Mouse (Mus musculus) G1E-ER4 (cell line): Measurements from ENCODE around the gene Atp9a. TPM values are rescaled to one million over a fixed set of nuclear protein-coding genes. Genes with fewer than 3 reads are reported as not detected.

Experiments used
- GATA1 ChIP-seq: IDR thresholded peaks from one replicate; pipeline ENCODE4 v1.8.0; 2012; ENCODE audit warnings: low read length, inconsistent platforms
- polyA plus RNA-seq: library from polyadenylated mRNA; stranded (reverse); fragments of >175 nt; gene quantifications from 2 replicates; pipeline ENCODE4 v1.2.3, GENCODE M21; 2012

Gene Atp9a
- polyA plus RNA-seq, 1 experiment, result not detected

DNA sequence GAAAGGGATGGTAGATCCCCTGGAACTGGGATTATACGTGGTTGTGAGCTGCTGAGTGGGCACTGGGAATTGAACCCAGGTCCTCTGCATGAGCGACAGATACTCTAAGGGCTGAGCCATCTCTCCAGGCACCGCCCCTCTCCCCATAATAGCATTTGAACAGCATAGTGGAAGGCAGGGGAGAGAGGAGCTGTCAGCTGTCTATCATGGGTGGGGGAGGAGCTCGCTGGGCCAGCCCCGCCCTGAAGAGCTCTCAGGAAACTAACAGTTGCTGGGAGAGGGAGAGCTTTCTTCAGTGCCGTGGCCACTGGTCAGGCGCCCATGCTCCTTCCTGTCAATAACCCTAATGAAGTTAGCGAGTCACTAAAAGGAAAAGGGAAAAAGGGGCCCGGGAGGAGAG is 34.4 kb downstream of the Atp9a start:
- no peak for TF ChIP-seq GATA1

DNA sequence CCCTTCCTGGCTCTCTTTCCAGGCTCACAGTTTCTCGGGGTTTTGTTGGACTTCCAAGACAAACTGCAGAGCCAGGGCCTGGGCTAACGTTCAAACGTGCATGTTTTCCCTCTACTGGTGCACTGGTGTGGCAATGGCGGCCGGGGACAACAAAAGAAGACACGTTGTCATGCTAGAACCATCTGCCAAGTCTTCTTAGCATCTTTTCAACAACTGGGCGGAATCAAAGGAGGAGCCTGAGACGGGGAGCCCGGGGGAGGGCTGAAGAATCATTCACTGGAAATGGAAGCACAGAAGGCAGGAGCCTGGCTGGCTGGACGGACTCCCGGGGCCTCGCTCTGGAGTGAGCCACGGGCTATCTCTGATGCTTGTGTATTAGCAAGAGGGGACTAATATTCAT is 39.9 kb downstream of the Atp9a start:
- no peak for TF ChIP-seq GATA1

DNA sequence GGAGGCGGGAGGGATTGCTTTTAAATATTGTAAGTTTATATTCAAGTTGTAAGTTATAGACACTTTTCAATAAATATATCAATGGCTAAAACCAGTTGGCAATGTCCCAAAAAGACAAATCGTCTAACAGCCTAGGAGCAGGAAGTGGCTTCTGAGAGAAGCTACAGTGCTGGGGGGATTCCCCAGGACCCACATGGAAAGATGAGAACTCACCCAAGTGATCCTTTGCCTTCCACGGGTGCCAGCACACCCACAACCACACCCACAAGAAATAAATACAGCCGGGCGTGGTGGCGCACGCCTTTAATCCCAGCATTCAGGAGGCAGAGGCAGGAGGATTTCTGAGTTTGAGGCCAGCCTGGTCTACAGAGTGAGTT is 47.2 kb downstream of the Atp9a start:
- TF ChIP-seq GATA1, result no peak

DNA sequence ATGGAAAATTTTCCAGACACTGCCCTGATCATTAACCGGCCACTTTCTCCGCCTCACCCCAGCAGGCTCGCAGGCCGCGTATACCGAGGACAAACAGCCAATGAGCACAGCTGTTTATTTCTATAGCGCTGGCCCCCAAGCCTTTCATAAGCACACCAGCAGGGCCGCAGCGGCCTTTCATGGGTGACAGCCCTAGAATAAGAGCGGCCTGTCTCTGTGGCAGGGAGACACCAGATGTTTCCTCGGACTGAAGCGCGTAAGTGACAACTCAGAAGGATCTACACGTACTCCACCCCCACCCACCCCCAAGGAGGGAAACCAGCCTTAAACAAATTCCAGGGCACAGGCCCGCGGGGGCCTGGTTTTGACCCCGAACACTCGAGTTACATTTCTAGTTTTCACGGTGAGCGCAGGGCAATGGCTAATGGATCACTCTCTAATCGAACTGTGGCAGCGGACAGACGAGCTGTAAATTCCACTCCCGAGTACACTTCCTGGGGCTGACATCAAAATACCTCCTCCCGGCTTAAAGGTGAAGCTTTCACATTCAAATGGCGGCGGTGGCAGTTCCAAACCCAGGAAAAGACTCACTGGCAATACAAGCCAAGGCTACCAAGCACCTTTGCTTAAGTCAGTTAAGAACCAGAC is 47.7 kb downstream of the Atp9a start:
- no peak for TF ChIP-seq GATA1

DNA sequence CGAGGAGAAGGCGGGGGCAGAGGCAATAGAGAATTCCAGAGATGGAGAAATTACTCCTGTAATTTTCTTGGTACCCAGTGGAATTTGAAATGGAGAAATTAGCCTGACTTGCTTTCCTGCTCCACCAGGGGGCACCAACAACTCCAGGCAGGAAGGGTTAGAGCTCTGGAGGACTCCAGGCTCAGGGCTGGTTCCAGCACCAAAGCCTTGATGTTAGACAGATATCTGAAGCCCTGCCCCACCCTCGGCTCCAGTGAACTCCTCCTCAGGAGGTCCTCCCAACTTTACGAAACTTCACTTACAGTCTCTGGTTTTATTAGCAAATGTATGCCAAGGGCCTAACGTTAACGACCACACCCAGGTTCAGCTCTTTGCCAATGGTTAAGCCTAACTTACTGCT is 50.4 kb downstream of the Atp9a start:
- no peak for TF ChIP-seq GATA1

DNA sequence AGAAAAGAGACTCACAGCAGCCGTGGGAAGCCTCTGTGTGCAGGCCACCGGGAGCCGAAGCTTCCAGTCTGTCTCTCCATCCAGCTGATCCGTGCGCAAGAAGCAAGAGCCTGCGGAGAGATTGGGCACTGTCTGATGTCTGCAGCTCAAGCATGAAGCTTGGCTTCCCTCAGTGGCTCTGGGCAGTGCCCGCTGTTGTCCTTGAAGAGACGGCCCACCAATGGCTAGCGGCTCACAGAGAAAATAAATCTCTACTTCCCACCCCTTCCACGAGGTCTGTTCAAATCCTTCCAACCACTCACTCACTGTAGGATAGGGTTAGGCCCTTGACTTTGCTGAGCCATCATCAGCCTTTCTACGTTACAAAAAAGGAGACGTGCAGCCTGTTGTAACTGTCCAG is 54.9 kb downstream of the Atp9a start:
- TF ChIP-seq GATA1, result no peak

DNA sequence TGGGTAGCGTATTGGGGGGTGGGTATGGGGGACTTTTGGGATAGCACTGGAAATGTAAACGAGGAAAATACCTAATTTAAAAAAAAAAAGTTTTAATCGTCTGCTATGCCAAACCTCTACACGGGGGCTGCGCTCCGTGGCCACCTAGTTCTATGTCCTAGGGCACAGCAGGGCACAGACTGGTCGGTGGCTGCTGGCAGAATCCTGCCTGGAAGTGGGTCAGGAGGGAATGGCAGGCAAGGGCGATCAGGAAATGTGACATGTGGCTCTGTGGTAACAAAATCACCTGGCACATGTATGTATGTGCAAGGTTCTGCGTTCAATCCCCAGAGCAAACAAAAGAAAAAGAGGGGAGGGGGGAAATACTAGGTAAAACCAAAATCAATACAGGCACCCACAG is 56.3 kb downstream of the Atp9a start:
- no peak for TF ChIP-seq GATA1

DNA sequence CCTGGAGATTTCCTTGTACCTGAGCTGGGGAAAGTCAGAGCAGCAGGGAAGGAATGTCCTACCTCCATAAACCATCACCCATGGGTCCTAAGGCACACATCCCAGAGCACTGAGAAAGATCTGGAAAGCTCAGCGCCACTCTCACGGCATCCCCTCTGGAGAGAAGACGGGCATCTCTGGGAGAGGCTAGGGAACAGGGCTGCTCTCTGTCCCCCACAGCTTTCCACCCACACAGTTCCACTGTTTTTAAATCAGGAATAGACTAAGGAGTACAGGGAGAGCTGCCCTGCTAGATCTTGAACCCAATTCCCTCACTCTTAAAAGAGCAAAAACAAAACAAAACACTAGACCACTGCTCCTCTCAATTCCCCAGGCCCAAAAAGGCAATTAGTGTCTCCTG is 57.5 kb downstream of the Atp9a start:
- no peak for TF ChIP-seq GATA1

DNA sequence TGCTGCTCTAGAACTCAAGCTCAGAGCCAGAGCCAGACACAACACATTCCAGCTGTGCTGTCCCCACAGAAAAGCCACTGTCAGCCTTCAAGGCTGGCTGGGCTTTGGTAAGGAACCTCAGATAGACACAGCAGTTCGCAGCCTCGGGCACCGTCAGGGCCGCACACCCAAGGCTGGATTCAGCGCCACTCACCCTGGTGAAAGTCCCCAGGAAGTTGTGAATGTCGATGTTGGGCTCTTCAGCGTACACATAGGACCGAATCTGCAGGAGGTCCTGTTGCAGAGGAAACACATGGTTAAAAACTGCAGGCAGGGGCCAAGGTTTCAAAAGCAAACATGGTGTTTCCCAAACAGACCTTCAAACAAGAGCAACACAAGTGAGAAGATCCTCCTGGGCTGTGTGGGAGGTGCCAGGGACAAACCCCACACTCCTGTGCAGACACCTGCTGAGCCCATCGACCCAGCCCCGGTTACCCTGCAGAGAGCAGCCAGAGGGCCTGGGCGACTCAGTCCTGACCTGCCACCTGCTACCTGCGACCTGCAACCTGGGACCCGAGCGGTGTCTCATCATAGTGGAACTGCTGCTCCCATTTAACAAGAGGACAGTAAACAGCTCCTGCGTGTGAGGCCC is 58.6 kb downstream of the Atp9a start:
- no peak for TF ChIP-seq GATA1

DNA sequence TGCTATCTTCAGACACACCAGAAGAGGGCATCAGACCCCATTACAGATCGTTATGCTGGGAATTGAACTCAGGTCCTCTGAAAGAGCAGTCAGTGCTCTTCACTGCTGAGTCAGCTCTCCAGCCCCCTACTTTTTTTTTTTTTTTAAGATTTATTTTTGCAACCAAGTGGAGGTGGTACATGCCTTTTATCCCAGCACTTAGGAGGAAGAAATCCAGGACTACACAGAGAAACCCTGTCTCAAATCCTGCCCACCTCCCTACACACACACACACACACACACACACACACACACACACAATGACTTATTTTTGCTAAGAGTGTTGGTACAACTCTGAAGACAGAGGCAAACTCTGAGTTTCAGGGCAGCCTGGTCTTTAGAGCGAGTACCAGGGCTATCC is 59.5 kb downstream of the Atp9a start:
- TF ChIP-seq GATA1, result no peak

DNA sequence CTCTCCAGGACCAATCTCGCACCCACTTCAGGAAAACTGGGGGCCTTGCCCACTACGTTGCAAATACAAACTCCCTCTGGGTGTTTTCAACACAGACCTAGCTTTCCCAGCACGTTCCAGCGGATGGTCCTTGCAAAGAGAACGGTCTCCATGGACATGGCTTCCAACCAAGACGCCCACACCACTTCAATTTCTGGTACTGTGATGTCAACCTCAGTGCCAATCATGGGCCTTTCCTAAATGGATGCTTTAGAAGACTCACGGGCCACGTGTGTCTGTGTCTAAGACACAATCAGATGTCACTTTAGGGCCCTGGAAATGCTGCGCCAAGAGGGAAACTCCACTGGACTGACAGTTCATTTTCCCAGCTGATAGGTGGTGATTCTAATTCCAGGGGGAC is 60.7 kb downstream of the Atp9a start:
- TF ChIP-seq GATA1, result no peak

DNA sequence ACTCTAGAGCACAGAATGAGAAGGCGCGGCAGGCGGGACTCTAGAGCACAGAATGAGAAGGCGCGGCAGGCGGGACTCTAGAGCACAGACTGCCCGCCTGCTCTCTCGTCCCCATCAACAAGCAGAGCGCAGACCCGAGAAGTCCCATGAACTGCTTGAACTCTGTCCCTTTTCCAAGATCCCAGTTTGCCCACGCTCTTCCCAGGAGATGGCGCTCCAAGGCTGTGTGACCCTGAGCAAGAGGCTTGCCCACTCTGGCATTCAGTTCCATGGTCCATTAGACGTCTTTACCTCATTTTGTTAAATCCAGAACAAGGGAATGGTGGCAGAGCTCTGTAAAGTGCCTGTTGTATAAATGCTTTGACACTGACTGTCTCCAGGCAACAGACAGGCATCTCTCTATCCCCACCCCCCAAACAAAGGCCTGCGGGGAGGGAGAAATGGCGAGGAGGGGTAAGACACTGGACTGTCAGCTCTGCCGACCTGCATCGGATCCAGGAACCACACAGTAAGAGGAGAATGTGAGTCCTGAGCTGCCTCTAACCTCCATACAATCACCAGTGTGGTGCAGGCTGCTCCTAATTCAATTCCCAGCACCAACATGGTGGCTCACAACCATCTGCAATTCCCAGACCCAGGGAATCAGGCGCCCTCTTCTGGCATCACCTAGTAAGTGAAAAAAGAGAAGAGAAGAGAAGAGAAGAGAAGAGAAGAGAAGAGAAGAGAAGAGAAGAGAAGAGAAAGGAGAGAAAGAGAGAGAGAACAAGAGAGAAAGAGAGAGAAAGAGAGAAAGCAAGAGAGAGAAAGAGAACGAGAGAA is 62.6 kb downstream of the Atp9a start:
- TF ChIP-seq GATA1, result no peak

DNA sequence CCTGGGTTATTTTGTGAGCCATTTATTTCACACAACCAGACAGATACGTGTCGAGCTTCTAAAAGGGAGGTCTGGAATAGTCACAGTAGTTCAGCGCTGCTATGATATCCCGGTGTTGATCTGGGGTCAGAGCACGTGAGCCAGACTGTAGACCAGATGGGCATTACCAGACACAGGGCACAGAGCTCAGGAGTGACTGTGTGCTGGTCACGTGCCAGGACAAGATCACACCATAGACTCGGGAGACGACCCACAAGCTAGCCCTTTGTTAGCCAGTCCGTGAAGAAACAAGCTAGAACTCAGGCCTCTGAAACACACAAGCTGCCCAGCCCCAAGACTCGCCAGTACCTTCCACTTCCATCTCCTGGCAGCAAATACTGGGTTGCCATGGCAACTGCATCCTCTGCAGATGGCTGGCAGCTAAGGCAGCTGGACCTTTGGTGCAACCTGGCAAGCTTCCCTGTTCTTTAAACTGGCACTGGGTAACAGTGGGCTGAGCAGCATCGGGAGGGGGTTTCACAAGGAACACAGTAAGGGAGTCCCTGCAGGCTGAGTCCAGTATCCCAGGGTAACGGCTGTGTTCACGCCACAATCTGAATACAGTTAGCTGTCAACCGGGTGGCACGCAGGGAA is 63.4 kb downstream of the Atp9a start:
- no peak for TF ChIP-seq GATA1

DNA sequence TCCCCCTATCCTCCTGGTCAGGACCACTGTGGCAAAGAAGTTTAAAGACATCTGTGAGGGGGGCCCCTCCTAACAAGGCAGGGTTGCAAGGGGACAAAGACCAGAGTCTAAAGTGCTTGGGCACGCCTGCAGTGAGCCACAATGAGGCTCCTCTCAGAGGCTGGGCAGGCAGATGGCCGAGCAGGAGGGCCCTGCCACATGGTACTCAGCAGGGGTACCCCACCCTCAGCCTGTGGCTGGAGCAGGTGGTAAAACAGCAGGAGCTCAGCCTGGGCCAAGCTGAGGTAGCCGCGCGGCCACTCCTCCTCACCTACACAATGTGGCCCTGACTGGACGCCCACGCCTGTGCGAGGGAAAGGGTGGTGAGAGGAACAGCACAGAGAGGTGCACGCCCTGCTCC is 64.6 kb downstream of the Atp9a start:
- TF ChIP-seq GATA1, result no peak

DNA sequence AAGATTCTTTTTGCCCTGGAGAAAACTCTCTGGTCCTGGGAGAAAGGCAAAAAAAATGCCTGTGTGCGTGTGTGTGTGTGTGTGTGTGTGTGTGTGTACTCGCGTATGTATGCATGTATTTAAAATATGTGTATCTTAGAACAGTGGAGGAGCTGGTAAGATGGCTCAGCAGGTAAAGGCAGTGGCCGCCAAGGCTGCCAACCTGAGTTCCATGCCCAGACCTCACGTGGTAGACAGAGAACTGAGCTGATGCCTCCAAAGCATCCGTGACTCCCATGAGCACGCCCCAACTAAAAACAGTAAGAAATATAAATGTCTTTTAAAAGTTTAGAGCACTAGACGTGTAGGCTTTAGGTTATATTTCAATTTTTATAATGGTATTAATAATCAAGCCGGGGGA is 70.5 kb downstream of the Atp9a start:
- TF ChIP-seq GATA1, result no peak

DNA sequence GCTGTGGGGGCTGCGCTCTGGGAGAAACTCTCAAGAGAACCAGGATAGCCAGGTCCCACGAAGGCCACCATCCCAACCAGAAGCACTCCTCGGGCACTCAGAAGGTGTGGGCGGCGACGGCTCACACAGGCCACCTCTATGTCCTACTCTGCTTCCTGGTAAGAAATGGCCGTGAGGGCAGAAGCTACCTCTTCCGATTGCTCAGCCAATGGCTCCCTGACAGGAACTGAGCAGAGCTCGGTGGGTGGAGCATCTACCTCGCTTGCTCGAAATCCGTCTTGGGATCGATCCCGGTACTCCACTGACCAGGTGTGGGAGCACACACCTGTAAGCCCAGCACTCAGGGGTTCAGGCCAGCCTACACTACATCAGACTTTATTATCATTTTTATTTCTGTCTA is 72.0 kb downstream of the Atp9a start:
- TF ChIP-seq GATA1, result no peak
